Mouse (Mus musculus) Patski (cell line): ENCODE measurements around the gene Ncoa3. TPM values are rescaled to one million over a fixed set of nuclear protein-coding genes. Genes with fewer than 3 reads are reported as not detected.

Experiments used
- ATAC-seq: fragments of 100-300 bp; one replicate; pipeline ENCODE4 v1.8.0; 2021
- CTCF ChIA-PET: fragments of 350-600 bp; sonication (Branson Sonifier 250); formaldehyde crosslinking; loops from one replicate; lab custom pipeline; 2022; ENCODE audit warnings: inconsistent platforms; lab: Charles Lee
- POLR2A ChIA-PET: fragments of 350-600 bp; sonication (Branson Sonifier 250); formaldehyde crosslinking; loops from one replicate; lab custom pipeline; 2022; ENCODE audit warnings: antibody characterized with exemption, inconsistent platforms; lab: Charles Lee
- DNase-seq: peaks from one replicate; pipeline ENCODE4 v3.0.0-alpha.2; 2011; ENCODE audit warnings: low read depth, low spot score
- H3K27me3 ChIP-seq: fragments of 371-371 bp; one replicate; pipeline ENCODE4 v1.5.1; 2021
- CTCF ChIP-seq: fragments of 100-300 bp; IDR thresholded peaks from one replicate; pipeline ENCODE4 v1.5.1; 2021
- in situ Hi-C: fragments of 300-500 bp; cut with MboI; formaldehyde crosslinking; loops from 3 replicates; pipeline ENCODE4 v1.11.1; 2018; ENCODE audit warnings: low pct_unique_long_range_greater_than_20kb, mixed read lengths
- polyA plus RNA-seq: library from polyadenylated mRNA; unstranded; gene quantifications from one replicate; pipeline ENCODE4 v1.2.3, GENCODE M21; 2021

The Ncoa3 gene
- polyA plus RNA-seq, 1 experiment from 2014 or later, result 22.5 TPM

- CTCF ChIA-PET, result interaction anchor here (1.2 kb wide), 1 partner anchor 11 kb away, joined by 4 read pairs; no protein-coding TSS in a partner anchor
- in situ Hi-C loops, result no loop called here
- POLR2A ChIA-PET, result interaction anchor here (0.8 kb wide), 1 partner anchor 16 kb away, joined by 3 read pairs; no protein-coding TSS in a partner anchor
- ATAC-seq (no peak), DNase-seq (no peak)
- TF ChIP-seq CTCF, result no peak
- H3K27me3 ChIP-seq, result no peaks in the 10 kb centered on the region
Measured at GRCm38 (mm10) chr2:166011422-166011821, 19.0 kb downstream of the Ncoa3 start.

GRCm38 (mm10) chr2:166012145-166012544 is 19.7 kb downstream of the Ncoa3 start:
- H3K27me3 ChIP-seq, result no peaks in the 10 kb centered on the region
- ChIA-PET POLR2A (no interaction called here), CTCF (interaction anchor here (1.2 kb wide), 1 partner anchor 10 kb away, joined by 4 read pairs; no protein-coding TSS in a partner anchor)
- DNase-seq (no peak), ATAC-seq (no peak)
- in situ Hi-C loops, result no loop called here
- TF ChIP-seq CTCF, result no peak

GRCm38 (mm10) chr2:166018769-166019168 is 26.3 kb downstream of the Ncoa3 start:
- DNase-seq (no peak), ATAC-seq (no peak)
- in situ Hi-C loops, result no loop called here
- ChIA-PET POLR2A (interaction anchor here (1.5 kb wide), 1 partner anchor 12 kb away, joined by 4 read pairs; no protein-coding TSS in a partner anchor), CTCF (interaction anchor here (1.4 kb wide), 1 partner anchor 9 kb away, joined by 5 read pairs; no protein-coding TSS in a partner anchor)
- no peak for TF ChIP-seq CTCF
- H3K27me3 ChIP-seq, result no peaks in the 10 kb centered on the region

GRCm38 (mm10) chr2:166020026-166020425 is 27.6 kb downstream of the Ncoa3 start:
- in situ Hi-C loops, result no loop called here
- POLR2A ChIA-PET, result interaction anchor here (1.3 kb wide), 1 partner anchor 11 kb away, joined by 10 read pairs; no protein-coding TSS in a partner anchor
- no peaks in the 10 kb centered on the region for H3K27me3 ChIP-seq
- no peak for TF ChIP-seq CTCF
- DNase-seq (no peak), ATAC-seq (no peak)
- CTCF ChIA-PET, result no interaction called here

GRCm38 (mm10) chr2:166021073-166021610 is 28.7 kb downstream of the Ncoa3 start:
- DNase-seq (no peak), ATAC-seq (no peak)
- H3K27me3 ChIP-seq, result no peaks in the 10 kb centered on the region
- POLR2A ChIA-PET, result interaction anchor here (1.3 to 1.7 kb wide), 3 partner anchors 9 to 29 kb away, joined by 3 to 10 read pairs (median 7); partner anchors contain the start of gene Ncoa3
- TF ChIP-seq CTCF, result no peak
- in situ Hi-C loops, result no loop called here
- CTCF ChIA-PET, result interaction anchor here (1.1 to 1.9 kb wide), 2 partner anchors 15 to 25 kb away, joined by 5 to 8 read pairs; no protein-coding TSS in a partner anchor

- in situ Hi-C loops, result no loop called here
- no peak for TF ChIP-seq CTCF
- CTCF ChIA-PET, result interaction anchor here (1.0 to 1.9 kb wide), 4 partner anchors 10 to 24 kb away, joined by 3 to 8 read pairs (median 4); no protein-coding TSS in a partner anchor
- ATAC-seq (no peak), DNase-seq (no peak)
- POLR2A ChIA-PET, result interaction anchor here (0.5 to 1.7 kb wide), 6 partner anchors 9 to 136 kb away, joined by 3 to 10 read pairs (median 4); partner anchors contain the start of gene Ncoa3
- H3K27me3 ChIP-seq, result no peaks in the 10 kb centered on the region
Measured at GRCm38 (mm10) chr2:166021642-166022041, 29.2 kb downstream of the Ncoa3 start.

- TF ChIP-seq CTCF, result no peak
- CTCF ChIA-PET, result interaction anchor here (1.0 to 1.9 kb wide), 4 partner anchors 9 to 24 kb away, joined by 3 to 8 read pairs (median 4); no protein-coding TSS in a partner anchor
- ATAC-seq, result no peak
Measured at GRCm38 (mm10) chr2:166022327-166022726, 29.9 kb downstream of the Ncoa3 start.

GRCm38 (mm10) chr2:166024079-166024478 is 31.6 kb downstream of the Ncoa3 start:
- POLR2A ChIA-PET, result interaction anchor here (0.6 kb wide), 1 partner anchor 685 kb away, joined by 3 read pairs; no protein-coding TSS in a partner anchor
- DNase-seq (no peak), ATAC-seq (no peak)
- no peak for TF ChIP-seq CTCF
- in situ Hi-C loops, result no loop called here
- no peaks in the 10 kb centered on the region for H3K27me3 ChIP-seq
- CTCF ChIA-PET, result interaction anchor here (1.7 kb wide), 1 partner anchor 245 kb away, joined by 5 read pairs; no protein-coding TSS in a partner anchor

More at GRCm38 (mm10) chr2:166022327-166022726, 29.9 kb downstream of the Ncoa3 start:
- POLR2A ChIA-PET, result interaction anchor here (0.5 to 1.7 kb wide), 5 partner anchors 26 to 136 kb away, joined by 3 to 7 read pairs (median 3); partner anchors contain the start of gene Ncoa3
- in situ Hi-C loops, result no loop called here
- no peaks in the 10 kb centered on the region for H3K27me3 ChIP-seq
- no peak for DNase-seq

- no peak for TF ChIP-seq CTCF
- no peak for DNase-seq
- CTCF ChIA-PET, result interaction anchor here (1.1 to 1.7 kb wide), 2 partner anchors 16 to 245 kb away, joined by 4 to 5 read pairs; no protein-coding TSS in a partner anchor
- POLR2A ChIA-PET, result interaction anchor here (0.6 kb wide), 1 partner anchor 684 kb away, joined by 3 read pairs; no protein-coding TSS in a partner anchor
- in situ Hi-C loops, result no loop called here
- no peak for ATAC-seq
- H3K27me3 ChIP-seq, result no peaks in the 10 kb centered on the region
Measured at GRCm38 (mm10) chr2:166024621-166025020, 32.2 kb downstream of the Ncoa3 start.

- POLR2A ChIA-PET, result no interaction called here
Measured at GRCm38 (mm10) chr2:166025943-166026342, 33.5 kb downstream of the Ncoa3 start.

More at GRCm38 (mm10) chr2:166025943-166026342, 33.5 kb downstream of the Ncoa3 start:
- ATAC-seq (no peak), DNase-seq (no peak)
- no peak for TF ChIP-seq CTCF
- H3K27me3 ChIP-seq, result no peaks in the 10 kb centered on the region
- in situ Hi-C loops, result no loop called here
- CTCF ChIA-PET, result interaction anchor here (0.7 kb wide), 1 partner anchor 22 kb away, joined by 3 read pairs; no protein-coding TSS in a partner anchor
